Mouse (Mus musculus): ENCODE data around the gene Rasa4. TPM values are rescaled to one million over a fixed set of nuclear protein-coding genes. Genes with fewer than 3 reads are reported as not detected.

The Rasa4 gene
- polyA plus RNA-seq, 1 experiment from 2014 or later: 8.1 TPM

GRCm38 (mm10) chr5:136075076-136075475, 8.6 kb upstream of the Rasa4 start:
- H3K9me3 ChIP-seq (ENCODE audit: control insufficient read depth): no peaks in the 10 kb centered on the region
- no peak overlapping the region for H3K4me2 ChIP-seq (replicated peaks; ENCODE audit: low read depth)
- 84% methylated on average over 5 of the region's 5 CpGs for WGBS
- ATAC-seq: no peak
- no peaks in the 10 kb centered on the region for H3K27me3 ChIP-seq (replicated peaks; ENCODE audit: control insufficient read depth, insufficient read depth, low read length)
- no peak overlapping the region for H3K9ac ChIP-seq (ENCODE audit: low read depth, low read length)
- TF ChIP-seq CTCF (IDR thresholded peaks at IDR 0.05; ENCODE audit: low read depth): no peak
- no peak overlapping the region for H3K4me3 ChIP-seq (ENCODE audit: low read depth, low read length)
- H3K27ac ChIP-seq (ENCODE audit: low read depth, low read length): no peak overlapping the region
- no peaks in the 10 kb centered on the region for H3K36me3 ChIP-seq (ENCODE audit: control insufficient read depth, insufficient read depth)
- no peaks in the 10 kb centered on the region for H3K4me1 ChIP-seq (replicated peaks; ENCODE audit: control insufficient read depth, insufficient read depth, low read length)

- TF ChIP-seq CTCF (IDR thresholded peaks at IDR 0.05; ENCODE audit: low read depth): no peak
- H3K36me3 ChIP-seq (ENCODE audit: control insufficient read depth, insufficient read depth): no peaks in the 10 kb centered on the region
- peak; percentile 50; the same call in 1 of the 2 replicates for ATAC-seq
- no peaks in the 10 kb centered on the region for H3K27me3 ChIP-seq (replicated peaks; ENCODE audit: control insufficient read depth, insufficient read depth, low read length)
- H3K9ac ChIP-seq (ENCODE audit: low read depth, low read length): no peak overlapping the region
- 0 out of 2 replicates have a peak overlapping the region, but pooled peaks have one; percentile 13 for H3K4me2 ChIP-seq (replicated peaks; ENCODE audit: low read depth)
- H3K9me3 ChIP-seq (ENCODE audit: control insufficient read depth): no peaks in the 10 kb centered on the region
- H3K4me3 ChIP-seq (ENCODE audit: low read depth, low read length): no peak overlapping the region
- no peaks in the 10 kb centered on the region for H3K4me1 ChIP-seq (replicated peaks; ENCODE audit: control insufficient read depth, insufficient read depth, low read length)
- H3K27ac ChIP-seq (ENCODE audit: low read depth, low read length): no peak overlapping the region; the same call in 1 of the 2 replicates
- WGBS: 18% methylated on average over 7 of the region's 7 CpGs
Measured at GRCm38 (mm10) chr5:136076284-136076683, 7.4 kb upstream of the Rasa4 start.

- no peak overlapping the region for H3K9ac ChIP-seq (ENCODE audit: low read depth, low read length)
- no peak overlapping the region for H3K4me2 ChIP-seq (replicated peaks; ENCODE audit: low read depth)
- H3K4me1 ChIP-seq (replicated peaks; ENCODE audit: control insufficient read depth, insufficient read depth, low read length): no peaks in the 10 kb centered on the region
- ATAC-seq: no peak
- no peak overlapping the region for H3K4me3 ChIP-seq (ENCODE audit: low read depth, low read length)
- no peaks in the 10 kb centered on the region for H3K27me3 ChIP-seq (replicated peaks; ENCODE audit: control insufficient read depth, insufficient read depth, low read length)
- WGBS: 70% methylated on average over 9 of the region's 9 CpGs
- H3K27ac ChIP-seq (ENCODE audit: low read depth, low read length): peak overlapping the region; percentile 16; the same call in 1 of the 2 replicates
- no peaks in the 10 kb centered on the region for H3K9me3 ChIP-seq (ENCODE audit: control insufficient read depth)
- H3K36me3 ChIP-seq (ENCODE audit: control insufficient read depth, insufficient read depth): no peaks in the 10 kb centered on the region
- no peak for TF ChIP-seq CTCF (IDR thresholded peaks at IDR 0.05; ENCODE audit: low read depth)
Measured at GRCm38 (mm10) chr5:136077001-136077550, 6.6 kb upstream of the Rasa4 start.

GRCm38 (mm10) chr5:136078136-136078535, 5.6 kb upstream of the Rasa4 start:
- Histone ChIP-seq H3K27me3 (replicated peaks; ENCODE audit: control insufficient read depth, insufficient read depth, low read length) (no peaks in the 10 kb centered on the region), H3K27ac (ENCODE audit: low read depth, low read length) (no peak overlapping the region), H3K4me2 (replicated peaks; ENCODE audit: low read depth) (no peak overlapping the region), H3K4me1 (replicated peaks; ENCODE audit: control insufficient read depth, insufficient read depth, low read length) (no peaks in the 10 kb centered on the region), H3K36me3 (ENCODE audit: control insufficient read depth, insufficient read depth) (no peaks in the 10 kb centered on the region), H3K9me3 (ENCODE audit: control insufficient read depth) (no peaks in the 10 kb centered on the region), H3K4me3 (ENCODE audit: low read depth, low read length) (no peak overlapping the region), H3K9ac (ENCODE audit: low read depth, low read length) (no peak overlapping the region)
- 92% methylated on average over 5 of the region's 5 CpGs for WGBS
- no peak for TF ChIP-seq CTCF (IDR thresholded peaks at IDR 0.05; ENCODE audit: low read depth)
- no peak for ATAC-seq

- no peaks in the 10 kb centered on the region for H3K27me3 ChIP-seq (replicated peaks; ENCODE audit: control insufficient read depth, insufficient read depth, low read length)
- no peaks in the 10 kb centered on the region for H3K9me3 ChIP-seq (ENCODE audit: control insufficient read depth)
- no peaks in the 10 kb centered on the region for H3K36me3 ChIP-seq (ENCODE audit: control insufficient read depth, insufficient read depth)
- no peak overlapping the region for H3K27ac ChIP-seq (ENCODE audit: low read depth, low read length)
- no peak for ATAC-seq
- H3K4me3 ChIP-seq (ENCODE audit: low read depth, low read length): no peak overlapping the region
- no peak overlapping the region for H3K4me2 ChIP-seq (replicated peaks; ENCODE audit: low read depth)
- 84% methylated on average over 4 of the region's 4 CpGs for WGBS
- peak; percentile 51 for TF ChIP-seq CTCF (IDR thresholded peaks at IDR 0.05; ENCODE audit: low read depth)
- H3K4me1 ChIP-seq (replicated peaks; ENCODE audit: control insufficient read depth, insufficient read depth, low read length): peaks cover 7% of the 10 kb centered on the region
- H3K9ac ChIP-seq (ENCODE audit: low read depth, low read length): no peak overlapping the region
Measured at GRCm38 (mm10) chr5:136082345-136082744, 1.4 kb upstream of the Rasa4 start.

- H3K9ac ChIP-seq (ENCODE audit: low read depth, low read length): peak overlapping the region; percentile 44
- peak overlapping the region; percentile 69 for H3K4me3 ChIP-seq (ENCODE audit: low read depth, low read length)
- no peaks in the 10 kb centered on the region for H3K36me3 ChIP-seq (ENCODE audit: control insufficient read depth, insufficient read depth)
- H3K4me2 ChIP-seq (replicated peaks; ENCODE audit: low read depth): peak overlapping the region; percentile 98
- H3K27ac ChIP-seq (ENCODE audit: low read depth, low read length): peak overlapping the region; percentile 17; the same call in 1 of the 2 replicates
- peaks cover 7% of the 10 kb centered on the region for H3K4me1 ChIP-seq (replicated peaks; ENCODE audit: control insufficient read depth, insufficient read depth, low read length)
- peak; percentile 16 for ATAC-seq
- H3K27me3 ChIP-seq (replicated peaks; ENCODE audit: control insufficient read depth, insufficient read depth, low read length): no peaks in the 10 kb centered on the region
- TF ChIP-seq CTCF (IDR thresholded peaks at IDR 0.05; ENCODE audit: low read depth): no peak; the same call in 1 of the 2 replicates
- 2% methylated on average over 23 of the region's 23 CpGs for WGBS
- no peaks in the 10 kb centered on the region for H3K9me3 ChIP-seq (ENCODE audit: control insufficient read depth)
Measured at GRCm38 (mm10) chr5:136084144-136084881, 597 bp downstream of the Rasa4 start.

All from intestine, postnatal 0 days (tissue).